Mouse (Mus musculus): ENCODE measurements around the gene Lgalsl. TPM values are rescaled to one million over a fixed set of nuclear protein-coding genes. Genes with fewer than 3 reads are reported as not detected.

Gene Lgalsl
- total and polyA plus RNA-seq, 3 experiments: 8.1 to 22.7 (median 16.4) TPM

DNA sequence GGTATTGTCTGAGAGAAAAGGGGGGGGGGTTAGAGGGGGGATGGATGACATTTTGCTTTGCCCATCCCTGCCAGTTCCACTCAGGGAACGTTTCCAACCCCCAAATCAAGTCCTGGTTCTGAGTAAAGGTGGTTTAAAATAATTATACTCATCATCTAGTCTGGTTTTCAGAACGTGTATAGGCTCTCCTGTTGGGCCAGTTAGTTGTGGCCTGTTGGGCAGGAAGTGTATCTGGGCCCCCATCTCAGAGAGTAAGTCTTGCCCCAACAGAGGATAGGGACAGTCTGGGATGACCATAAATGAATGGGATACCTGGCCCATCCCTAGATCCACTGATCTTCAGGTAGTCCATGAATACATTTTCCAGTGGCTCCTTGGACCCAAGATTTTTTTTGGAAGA lies 48.2 kb downstream of the Lgalsl start:
- Histone ChIP-seq H3K9ac (ENCODE audit: insufficient read depth, low read depth) (no peak overlapping the region), H3K27ac (ENCODE audit: insufficient read depth, low read depth) (no peak overlapping the region), H3K36me3 (replicated peaks in 1 of 2; ENCODE audit: control insufficient read depth in 1 of 2, insufficient read depth in 1 of 2, low read length in 1 of 2) (no peaks in the 10 kb centered on the region), H3K9me3 (replicated peaks; ENCODE audit: low read length) (peaks cover 11% of the 10 kb centered on the region), H3K4me1 (ENCODE audit: control insufficient read depth in 1 of 2, insufficient read depth in 2 of 2) (peaks cover 2 to 10% of the 10 kb centered on the region in 2 experiments; a peak in 3 of 4 replicates), H3K4me2 (ENCODE audit: insufficient read depth, low read depth, poor library complexity, severe bottlenecking) (no peak overlapping the region), H3K79me2 (replicated peaks; ENCODE audit: control insufficient read depth, extremely low read depth, insufficient read depth, poor library complexity, severe bottlenecking) (no peaks in the 10 kb centered on the region), H3K27me3 (replicated peaks) (no peaks in the 10 kb centered on the region), H3K4me3 (replicated peaks in 1 of 3; ENCODE audit: low read depth in 2 of 3, low read length in 2 of 3, poor library complexity in 1 of 3) (no peak overlapping the region)
- dilution Hi-C loops (cut with MboI; ENCODE audit: extremely low pct_ligation_motif_present, extremely low pct_unique_long_range_greater_than_20kb, low sequenced_read_pairs) (no loop called here), in situ Hi-C loops (cut with MboI; ENCODE audit: low pct_ligation_motif_present, low pct_unique_long_range_greater_than_20kb, low sequenced_read_pairs) (no loop called here)
- TF ChIP-seq GABPA (IDR thresholded peaks at IDR 0.05; ENCODE audit: insufficient replicate concordance, low read depth, low read length): no peak
- TF ChIP-seq ETS1 (conservative IDR thresholded peaks at IDR 0.05; ENCODE audit: low read depth, low read length): no peak
- TF ChIP-seq CTCF (conservative IDR thresholded peaks at IDR 0.05 in 1 of 2, IDR thresholded peaks at IDR 0.05 in 1 of 2; ENCODE audit: low read depth in 2 of 2, low read length in 2 of 2): no peak
- no peak for TF ChIP-seq NELFE (IDR thresholded peaks at IDR 0.05; ENCODE audit: low read depth, low read length)
- no peak for TF ChIP-seq HCFC1 (IDR thresholded peaks at IDR 0.05; ENCODE audit: low read depth, low read length)
- no peak for TF ChIP-seq NRF1 (IDR thresholded peaks at IDR 0.05; ENCODE audit: low read depth, low read length)
- TF ChIP-seq RCOR1 (conservative IDR thresholded peaks at IDR 0.05; ENCODE audit: low read depth, low read length): no peak
- DNase-seq (ENCODE audit: extremely low read depth): no peak

DNA sequence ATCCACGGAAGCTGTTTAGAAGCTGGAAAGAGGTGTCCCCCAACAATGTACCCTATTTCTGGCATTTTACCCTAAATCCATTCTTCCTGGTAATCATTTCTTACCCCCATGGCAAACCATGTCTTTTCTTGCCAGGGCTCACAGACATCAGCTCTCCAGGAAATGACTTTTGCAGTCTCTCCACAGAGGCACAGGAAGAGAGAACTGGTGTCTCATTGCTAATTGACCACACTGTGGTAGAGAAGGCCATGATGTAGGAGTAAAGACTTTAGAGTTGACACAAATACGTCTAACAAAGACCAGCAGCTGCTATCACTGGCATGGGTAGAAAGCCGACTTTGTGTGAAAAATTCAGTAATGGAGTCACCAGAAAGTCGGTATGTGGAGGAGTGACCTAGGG lies 50.5 kb downstream of the Lgalsl start:
- Histone ChIP-seq H3K36me3 (replicated peaks in 1 of 2; ENCODE audit: control insufficient read depth in 1 of 2, insufficient read depth in 1 of 2, low read length in 1 of 2) (no peaks in the 10 kb centered on the region), H3K9me3 (replicated peaks; ENCODE audit: low read length) (peaks cover 15% of the 10 kb centered on the region), H3K27me3 (replicated peaks) (no peaks in the 10 kb centered on the region), H3K4me2 (ENCODE audit: insufficient read depth, low read depth, poor library complexity, severe bottlenecking) (no peak overlapping the region), H3K4me1 (ENCODE audit: control insufficient read depth in 1 of 2, insufficient read depth in 2 of 2) (peaks cover 2 to 14% of the 10 kb centered on the region in 2 experiments; a peak in 3 of 4 replicates), H3K9ac (ENCODE audit: insufficient read depth, low read depth) (no peak overlapping the region), H3K27ac (ENCODE audit: insufficient read depth, low read depth) (no peak overlapping the region), H3K4me3 (replicated peaks in 1 of 3; ENCODE audit: low read depth in 2 of 3, low read length in 2 of 3, poor library complexity in 1 of 3) (no peak overlapping the region), H3K79me2 (replicated peaks; ENCODE audit: control insufficient read depth, extremely low read depth, insufficient read depth, poor library complexity, severe bottlenecking) (no peaks in the 10 kb centered on the region)
- TF ChIP-seq BHLHE40 (IDR thresholded peaks at IDR 0.05; ENCODE audit: low read depth, low read length) (no peak), MAFK (IDR thresholded peaks at IDR 0.05; ENCODE audit: insufficient replicate concordance, low read length) (no peak), MAX (IDR thresholded peaks at IDR 0.05; ENCODE audit: low read length) (no peak), SMC3 (IDR thresholded peaks at IDR 0.05; ENCODE audit: low read depth, low read length) (no peak), RCOR1 (conservative IDR thresholded peaks at IDR 0.05; ENCODE audit: low read depth, low read length) (no peak), UBTF (IDR thresholded peaks at IDR 0.05; ENCODE audit: low read depth, low read length) (no peak), JUND (conservative IDR thresholded peaks at IDR 0.05; ENCODE audit: low read depth, low read length) (no peak), MXI1 (IDR thresholded peaks at IDR 0.05; ENCODE audit: low read depth, low read length) (no peak), POLR2AphosphoS2 (IDR thresholded peaks at IDR 0.05; ENCODE audit: low read depth, low read length) (no peak), ETS1 (conservative IDR thresholded peaks at IDR 0.05; ENCODE audit: low read depth, low read length) (no peak), KAT2A (IDR thresholded peaks at IDR 0.05; ENCODE audit: insufficient replicate concordance, low read length) (no peak)
- in situ Hi-C loops (cut with MboI; ENCODE audit: low pct_ligation_motif_present, low pct_unique_long_range_greater_than_20kb, low sequenced_read_pairs): no loop called here
- no peak for DNase-seq (ENCODE audit: extremely low read depth)
- dilution Hi-C loops (cut with MboI; ENCODE audit: extremely low pct_ligation_motif_present, extremely low pct_unique_long_range_greater_than_20kb, low sequenced_read_pairs): no loop called here

Data from CH12.LX (cell line).